Mouse (Mus musculus) cortical plate, adult 2 months (tissue): ENCODE results near the gene Gm29776. TPM values are rescaled to one million over a fixed set of nuclear protein-coding genes. Genes with fewer than 3 reads are reported as not detected.

Source experiments
- H3K27ac ChIP-seq: fragments of 200-500 bp; 2 replicates; pipeline ENCODE4 v1.5.1; 2012; ENCODE audit warnings: low read length, control low read depth, inconsistent platforms; ENCODE audit not compliant: insufficient read depth
- H3K4me1 ChIP-seq: fragments of 200-500 bp; 2 replicates; pipeline ENCODE4 v1.6.1; 2011; ENCODE audit warnings: low read length; ENCODE audit not compliant: control insufficient read depth, insufficient read depth
- H3K4me3 ChIP-seq: fragments of 200-500 bp; 2 replicates; pipeline ENCODE4 v1.5.1; 2011; ENCODE audit warnings: mild to moderate bottlenecking, low read length, control low read depth; ENCODE audit not compliant: insufficient read depth
- CTCF ChIP-seq: fragments of 200-500 bp; IDR thresholded peaks from 2 replicates; pipeline ENCODE4 v1.5.1; 2011; ENCODE audit warnings: mild to moderate bottlenecking, control low read depth, low read length; ENCODE audit not compliant: insufficient read depth; ENCODE audit errors: extremely low read depth
- POLR2A ChIP-seq: fragments of 200-500 bp; IDR thresholded peaks from 2 replicates; pipeline ENCODE4 v1.6.1; 2011; ENCODE audit warnings: mild to moderate bottlenecking, low read length, control low read depth; ENCODE audit not compliant: insufficient read depth; ENCODE audit errors: extremely low read depth
- polyA plus RNA-seq: library from polyadenylated mRNA; depleted of rRNA; stranded (reverse); fragments of >200 nt; gene quantifications from 2 replicates; pipeline ENCODE4 v1.2.3, GENCODE M21; 2012

Gene Gm29776
- polyA plus RNA-seq, 1 experiment = 0.06 TPM

DNA sequence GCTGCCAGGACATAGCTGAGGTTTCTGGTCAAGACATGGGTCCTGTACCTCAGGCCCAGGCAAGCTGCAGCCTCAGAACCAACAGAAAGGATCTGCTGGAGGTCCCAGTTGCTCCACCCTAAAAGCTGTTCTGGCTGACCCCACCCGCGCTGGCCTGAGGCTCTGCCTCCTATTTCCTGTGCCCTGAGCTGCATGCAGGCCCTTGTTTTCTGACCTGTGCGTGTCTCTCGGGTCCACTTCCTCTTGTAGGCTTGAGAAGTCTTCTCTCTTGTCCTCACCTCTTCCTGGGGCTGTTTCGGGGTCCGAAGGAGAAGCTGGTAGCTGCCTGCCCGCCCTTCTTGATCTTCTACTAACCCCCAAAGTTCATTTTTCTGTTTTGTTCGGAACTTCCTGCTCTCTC, 14.2 kb upstream of the Gm29776 start:
- Histone ChIP-seq H3K27ac (no peak overlapping the region), H3K4me3 (no peak overlapping the region), H3K4me1 (peaks cover 1% of the 10 kb centered on the region; the same call in 1 of the 2 replicates)
- TF ChIP-seq POLR2A (no peak), CTCF (no peak)

DNA sequence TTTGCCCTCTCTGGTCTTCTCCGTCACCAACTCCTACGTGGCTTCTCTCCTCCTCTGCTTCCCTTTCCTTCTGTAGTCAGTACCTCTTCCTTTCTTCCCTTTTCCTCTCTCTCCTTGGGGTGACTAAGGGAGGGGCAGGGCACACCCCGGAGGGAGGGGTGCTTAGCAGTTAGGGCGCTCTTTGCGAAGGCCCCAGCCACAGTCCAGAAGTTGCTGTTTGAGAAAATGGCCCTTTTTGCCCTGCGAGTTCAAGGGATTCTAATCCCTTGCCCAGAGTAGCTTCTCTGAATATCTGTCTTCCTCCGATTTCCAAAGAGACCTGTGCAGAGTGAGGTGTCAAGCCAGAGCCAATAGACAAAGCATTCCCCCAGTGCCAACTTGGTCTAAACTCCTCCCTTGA, 13.4 kb upstream of the Gm29776 start, which contains the start of gene Cebpe:
TSS of gene Cebpe (minus strand) at position 101 of the 400 bp plus-strand sequence.
- no peak for TF ChIP-seq CTCF
- no peak for TF ChIP-seq POLR2A

DNA sequence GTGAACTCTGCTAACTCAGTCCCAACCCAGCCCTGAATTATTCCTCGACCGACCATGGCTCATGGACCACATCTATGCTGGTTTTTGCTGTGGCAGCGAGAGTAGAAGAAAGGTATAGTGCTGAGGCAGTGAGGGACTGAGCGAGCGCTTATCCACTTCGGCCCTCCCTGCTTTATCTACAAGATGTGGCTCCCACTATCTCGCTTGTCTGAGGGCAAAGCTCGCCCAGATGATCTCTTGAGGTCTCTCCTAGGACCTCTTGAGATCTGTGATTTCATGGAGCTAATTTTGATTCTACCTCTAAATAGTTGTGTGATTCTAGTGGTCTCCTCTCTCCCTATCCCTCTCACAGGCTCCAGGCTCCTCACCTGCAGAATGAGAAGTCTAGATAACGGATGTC, 10.4 kb upstream of the Gm29776 start:
- TF ChIP-seq CTCF (no peak), POLR2A (no peak)
- H3K4me3 ChIP-seq = no peak overlapping the region
- H3K4me1 ChIP-seq = peaks cover 1% of the 10 kb centered on the region; the same call in 1 of the 2 replicates
- no peak overlapping the region for H3K27ac ChIP-seq

More for the DNA sequence above, 13.4 kb upstream of the Gm29776 start, which contains the start of gene Cebpe:
- H3K4me3 ChIP-seq = no peak within 1 kb of the TSS
- no peak within 1 kb of the TSS for H3K27ac ChIP-seq
- peaks cover 1% of the 10 kb centered on the region; the same call in 1 of the 2 replicates for H3K4me1 ChIP-seq

DNA sequence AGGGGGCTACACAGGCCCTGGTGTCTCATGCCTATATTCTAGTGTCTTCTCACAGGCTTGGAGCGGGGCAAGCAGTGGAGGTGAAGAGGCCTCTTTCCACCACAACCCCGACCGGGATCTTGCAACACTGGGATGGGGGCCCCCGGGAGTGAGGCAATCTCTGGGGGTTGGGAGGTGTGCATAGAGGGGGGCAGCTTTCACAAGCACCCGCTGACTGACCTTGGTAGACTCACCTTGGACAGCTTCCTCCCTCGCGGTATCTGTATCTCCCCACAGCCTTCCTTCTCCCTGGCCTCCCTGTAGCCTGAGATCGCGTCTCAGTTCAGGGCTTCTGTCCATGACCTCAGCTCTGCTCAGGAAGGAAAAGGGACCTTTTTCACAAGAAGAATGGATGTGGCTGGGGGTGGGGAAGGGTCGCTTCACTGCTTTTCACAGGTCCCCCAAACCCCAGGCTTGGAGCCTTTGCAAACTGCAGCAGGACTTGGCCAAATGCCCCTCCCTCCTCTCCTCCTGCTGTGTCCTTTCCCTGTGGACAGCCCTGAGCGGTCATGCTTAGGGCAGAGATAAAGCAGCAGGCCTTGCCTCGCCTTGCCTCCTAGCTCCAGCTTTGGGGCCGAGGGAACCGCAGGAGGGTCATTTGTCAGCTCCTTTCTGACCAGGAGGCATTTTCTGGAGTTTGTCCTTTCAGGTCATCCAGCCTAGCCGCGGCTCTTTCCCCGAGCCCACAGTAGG, 8.1 kb upstream of the Gm29776 start:
- no peak overlapping the region for H3K27ac ChIP-seq
- TF ChIP-seq CTCF (no peak), POLR2A (no peak)
- H3K4me1 ChIP-seq = no peaks in the 10 kb centered on the region

DNA sequence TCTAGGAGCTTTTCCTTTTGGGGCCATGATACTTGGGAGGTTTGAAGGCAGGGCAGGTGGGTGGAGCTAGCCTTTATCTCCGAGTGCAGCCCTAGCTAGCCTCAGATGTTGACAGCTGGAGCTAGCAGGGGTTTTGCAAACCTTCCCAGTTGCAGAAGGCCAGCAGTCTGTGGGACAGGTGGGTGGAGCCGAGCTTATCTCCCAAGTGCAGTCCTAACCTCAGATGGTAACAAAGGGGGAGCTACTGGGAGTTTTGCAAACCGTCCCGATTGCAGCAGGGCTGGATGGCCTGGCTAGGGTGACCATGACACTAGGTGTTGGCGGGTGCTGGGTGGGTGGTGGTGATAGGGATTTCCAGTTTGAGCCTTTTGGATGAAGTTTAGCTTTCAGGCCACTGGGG, 7.2 kb upstream of the Gm29776 start:
- Histone ChIP-seq H3K4me3 (no peak overlapping the region), H3K4me1 (no peaks in the 10 kb centered on the region), H3K27ac (no peak overlapping the region)
- TF ChIP-seq CTCF = no peak
- TF ChIP-seq POLR2A = no peak

More for the DNA sequence above, 8.1 kb upstream of the Gm29776 start:
- no peak overlapping the region for H3K4me3 ChIP-seq

DNA sequence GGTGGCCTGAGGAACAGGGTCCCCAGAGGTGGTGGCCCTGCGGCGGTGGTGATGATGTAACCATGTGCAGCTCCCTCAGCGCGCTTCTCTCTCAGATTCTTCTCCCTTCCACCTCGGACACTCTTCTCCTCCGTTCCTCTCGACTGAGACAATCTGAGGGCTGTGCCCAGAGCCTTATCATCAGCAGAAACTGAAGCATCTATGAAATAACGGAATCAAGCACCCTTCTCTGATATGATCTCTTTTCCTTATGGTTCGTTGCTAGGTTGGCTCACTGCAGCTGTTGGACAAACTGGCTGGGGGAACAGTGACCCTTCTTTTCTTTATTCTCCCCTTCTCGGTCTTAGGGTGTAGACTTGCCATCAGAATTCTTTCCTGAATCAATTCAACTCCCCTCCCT, 4.6 kb upstream of the Gm29776 start:
- Histone ChIP-seq H3K4me1 (no peaks in the 10 kb centered on the region), H3K4me3 (no peak overlapping the region), H3K27ac (no peak overlapping the region)
- no peak for TF ChIP-seq POLR2A
- no peak for TF ChIP-seq CTCF

DNA sequence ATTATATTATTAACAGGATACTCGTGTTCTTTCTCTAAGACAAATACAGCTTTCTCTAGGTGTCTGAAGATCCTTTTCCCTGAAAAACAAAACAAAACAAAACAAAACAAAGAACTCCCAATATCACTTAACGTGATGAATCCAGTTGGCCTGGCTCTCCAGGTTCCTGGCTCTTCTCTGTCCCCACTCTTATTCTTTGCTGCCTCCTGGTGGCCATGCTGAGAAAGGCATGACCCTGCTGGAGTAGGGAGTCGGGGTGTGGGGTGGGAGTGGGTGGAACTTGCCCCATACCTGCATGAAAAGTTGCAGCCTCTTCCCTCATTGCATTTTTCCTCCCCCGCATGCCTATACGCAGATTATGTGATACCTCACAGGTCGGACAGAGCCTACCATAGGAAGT, 2.7 kb upstream of the Gm29776 start:
- TF ChIP-seq POLR2A = no peak
- TF ChIP-seq CTCF = peak; percentile 85
- Histone ChIP-seq H3K4me1 (no peaks in the 10 kb centered on the region), H3K4me3 (no peak overlapping the region), H3K27ac (no peak overlapping the region)

DNA sequence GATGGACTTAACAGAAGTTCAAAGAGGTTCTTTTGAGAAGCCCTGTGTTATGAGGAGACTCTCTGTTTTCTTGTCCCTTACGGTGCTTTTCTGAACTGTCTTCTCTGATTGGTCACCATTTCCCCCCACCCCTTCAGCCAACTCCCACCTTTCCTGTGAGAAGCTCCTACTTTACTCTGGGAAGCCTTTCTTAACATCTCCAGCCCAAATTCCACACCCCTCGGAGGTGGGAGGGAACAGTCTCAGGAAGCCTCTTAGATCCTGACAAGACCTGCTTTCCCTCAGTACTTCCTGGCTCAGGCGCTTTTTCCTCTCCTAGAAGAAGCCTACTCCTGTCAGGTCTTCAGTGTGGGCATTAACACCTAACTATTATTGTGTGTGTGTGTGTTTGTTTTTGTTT, 953 bp upstream of the Gm29776 start:
- TF ChIP-seq CTCF = no peak
- TF ChIP-seq POLR2A = no peak
- Histone ChIP-seq H3K4me1 (no peaks in the 10 kb centered on the region), H3K27ac (no peak overlapping the region), H3K4me3 (no peak overlapping the region)

DNA sequence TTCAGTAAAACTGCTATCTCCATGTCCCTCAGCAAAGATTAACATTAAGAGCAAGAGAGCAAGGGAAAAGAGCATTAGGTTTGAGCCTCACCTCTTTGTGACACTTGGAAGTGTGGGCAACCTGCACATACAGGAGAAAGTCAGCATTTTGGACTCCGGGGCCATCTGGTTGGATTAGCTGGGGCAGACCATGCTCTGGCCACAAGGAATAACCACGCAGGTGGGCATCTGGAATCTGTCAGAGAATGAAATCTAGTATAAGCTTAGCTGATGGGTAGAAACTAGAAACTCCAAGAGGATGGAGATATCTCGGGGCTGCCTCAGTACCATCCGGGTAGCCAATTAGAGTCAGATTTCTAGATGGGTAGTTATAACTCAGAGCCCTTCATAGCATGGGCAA, 1.9 kb downstream of the Gm29776 start:
- Histone ChIP-seq H3K4me3 (no peak overlapping the region), H3K4me1 (no peaks in the 10 kb centered on the region), H3K27ac (no peak overlapping the region)
- TF ChIP-seq CTCF = no peak
- TF ChIP-seq POLR2A = no peak

DNA sequence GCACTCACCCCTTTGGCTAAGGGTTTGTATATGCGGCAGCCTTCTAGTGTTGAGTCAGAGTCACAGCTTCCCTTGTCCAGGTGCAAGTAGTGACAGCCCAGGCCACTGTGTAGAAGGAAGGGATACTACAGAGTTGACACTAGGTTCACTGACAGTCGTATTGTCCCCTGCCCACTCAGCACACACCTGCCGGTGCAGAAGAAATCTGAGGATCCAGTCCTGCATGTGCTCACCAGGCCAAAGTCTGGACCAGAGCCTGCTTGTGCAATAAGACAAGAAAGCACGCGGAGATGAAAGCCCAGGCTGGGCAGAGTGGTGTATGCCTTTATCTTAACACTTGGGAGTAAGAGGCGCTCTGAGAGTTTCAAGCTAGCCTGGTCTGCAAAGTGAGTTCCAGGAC, 3.6 kb downstream of the Gm29776 start:
- no peak for TF ChIP-seq CTCF
- no peak for TF ChIP-seq POLR2A
- Histone ChIP-seq H3K4me1 (no peaks in the 10 kb centered on the region), H3K4me3 (no peak overlapping the region), H3K27ac (no peak overlapping the region)

DNA sequence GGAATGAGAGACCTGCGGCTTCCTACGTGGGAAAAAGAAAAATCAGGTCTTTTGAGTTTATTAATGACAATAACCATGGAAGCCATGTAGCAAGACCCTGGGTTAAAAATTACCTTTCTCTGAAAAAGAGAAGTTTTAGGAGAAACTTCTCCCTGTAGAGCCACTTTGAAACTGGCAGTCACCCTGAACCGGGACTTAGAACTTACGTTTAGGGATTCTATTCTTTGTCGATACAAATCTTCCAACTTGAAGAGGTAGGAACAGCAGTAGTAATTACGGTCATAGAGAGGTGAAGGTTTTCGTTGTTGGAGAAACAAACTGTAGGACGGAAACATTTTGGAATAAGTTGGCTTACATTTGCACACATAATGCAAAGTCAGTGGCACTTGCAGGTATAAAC, 11.4 kb downstream of the Gm29776 start:
- Histone ChIP-seq H3K27ac (no peak overlapping the region), H3K4me1 (no peaks in the 10 kb centered on the region; the same call in 1 of the 2 replicates), H3K4me3 (peak overlapping the region; percentile 41)
- TF ChIP-seq CTCF = no peak
- no peak for TF ChIP-seq POLR2A
